Mouse (Mus musculus) urinary bladder, postnatal 10 days (tissue): ENCODE data around the gene Pnldc1.
"Not testable (repeated sequence)": the region's sequence is repeated elsewhere in the genome, so short reads cannot be mapped to it uniquely, and the experiment has no call there.

Experiments used
- DNase-seq: peaks from one replicate; pipeline ENCODE4 v3.0.0; 2022; ENCODE audit warnings: low spot score

The Pnldc1 gene

GRCm38 (mm10) chr17:12909361-12910280 lies at the start of gene Pnldc1:
Pnldc1 (minus strand) TSS chr17:12910230.
- no peak for DNase-seq

- DNase-seq, result not testable (repeated sequence)
These were observed 49.3 kb upstream of the Pnldc1 start for GRCm38 (mm10) chr17:12959377-12959776.

- DNase-seq, result no peak
These were observed 46.6 kb upstream of the Pnldc1 start for GRCm38 (mm10) chr17:12956664-12957063.

- DNase-seq, result no peak
These were observed 39.6 kb upstream of the Pnldc1 start for GRCm38 (mm10) chr17:12949669-12950068.

GRCm38 (mm10) chr17:12942459-12943162 lies 32.6 kb upstream of the Pnldc1 start:
- DNase-seq, result no peak

GRCm38 (mm10) chr17:12941543-12942260 lies 31.7 kb upstream of the Pnldc1 start:
- no peak for DNase-seq

GRCm38 (mm10) chr17:12940151-12940805 lies 30.2 kb upstream of the Pnldc1 start, which contains the start of gene Acat3:
Acat3 (minus strand) TSS chr17:12940600.
- no peak for DNase-seq

GRCm38 (mm10) chr17:12939377-12940148 lies 29.5 kb upstream of the Pnldc1 start:
- DNase-seq, result not testable (repeated sequence)

- no peak for DNase-seq
These were observed 28.0 kb upstream of the Pnldc1 start for GRCm38 (mm10) chr17:12938077-12938476.

- no peak for DNase-seq
These were observed 27.5 kb upstream of the Pnldc1 start for GRCm38 (mm10) chr17:12937412-12937970.

GRCm38 (mm10) chr17:12935719-12936118 lies 25.7 kb upstream of the Pnldc1 start:
- no peak for DNase-seq

GRCm38 (mm10) chr17:12931576-12931975 lies 21.5 kb upstream of the Pnldc1 start:
- DNase-seq, result not testable (repeated sequence)

GRCm38 (mm10) chr17:12925703-12926180 lies 15.7 kb upstream of the Pnldc1 start:
- DNase-seq, result no peak

GRCm38 (mm10) chr17:12925001-12925400 lies 15.0 kb upstream of the Pnldc1 start:
- DNase-seq, result no peak

GRCm38 (mm10) chr17:12921073-12921472 lies 11.0 kb upstream of the Pnldc1 start:
- no peak for DNase-seq

- DNase-seq, result no peak
These were observed 6.8 kb upstream of the Pnldc1 start for GRCm38 (mm10) chr17:12916588-12917380.

GRCm38 (mm10) chr17:12915881-12916583 lies 6.0 kb upstream of the Pnldc1 start, which contains the start of gene Mrpl18:
Mrpl18 (minus strand) TSS chr17:12916345.
- DNase-seq, result peak; percentile 93

GRCm38 (mm10) chr17:12915488-12915880 lies 5.5 kb upstream of the Pnldc1 start, which contains the start of gene Tcp1:
Tcp1 (plus strand) TSS chr17:12915701.
- DNase-seq, result no peak

GRCm38 (mm10) chr17:12910391-12910790 lies 361 bp upstream of the Pnldc1 start:
- no peak for DNase-seq
